Mouse (Mus musculus) kidney, adult 18-20 months (tissue): ENCODE measurements at regions not wholly inside any gene's neighbourhood (a gene's known extent, or its start where the extent isn't known, plus 50 kb on each side); places are given as distances from the start of the nearest gene placed in this dataset.

ENCODE experiments used
- DNase-seq: peaks from one replicate; pipeline ENCODE4 v3.0.0; 2021

GRCm38 (mm10) chr11:71527691-71528090 lies 222.0 kb upstream of the Wscd1 start:
- DNase-seq, result no peak

GRCm38 (mm10) chr11:71528588-71528987 lies 221.1 kb upstream of the Wscd1 start:
- no peak for DNase-seq

- DNase-seq, result no peak
These were observed 208.4 kb upstream of the Wscd1 start for GRCm38 (mm10) chr11:71541178-71541845.

GRCm38 (mm10) chr11:71557412-71557811 lies 192.3 kb upstream of the Wscd1 start:
- DNase-seq, result no peak

GRCm38 (mm10) chr11:71564831-71565230 lies 184.9 kb upstream of the Wscd1 start:
- no peak for DNase-seq

- DNase-seq, result no peak
These were observed 172.9 kb upstream of the Wscd1 start for GRCm38 (mm10) chr11:71576801-71577200.

GRCm38 (mm10) chr11:71581775-71582174 lies 167.9 kb upstream of the Wscd1 start:
- DNase-seq, result no peak

- no peak for DNase-seq
These were observed 158.7 kb upstream of the Wscd1 start for GRCm38 (mm10) chr11:71591014-71591413.

- DNase-seq, result no peak
These were observed 155.4 kb upstream of the Wscd1 start for GRCm38 (mm10) chr11:71594250-71594847.

- DNase-seq, result no peak
These were observed 152.0 kb upstream of the Wscd1 start for GRCm38 (mm10) chr11:71597709-71598108.

GRCm38 (mm10) chr11:71610782-71611181 lies 138.9 kb upstream of the Wscd1 start:
- no peak for DNase-seq

GRCm38 (mm10) chr11:71615526-71615925 lies 134.2 kb upstream of the Wscd1 start:
- no peak for DNase-seq

GRCm38 (mm10) chr11:71625501-71626191 lies 124.1 kb upstream of the Wscd1 start:
- no peak for DNase-seq

- no peak for DNase-seq
These were observed 113.6 kb upstream of the Wscd1 start for GRCm38 (mm10) chr11:71636111-71636510.

- no peak for DNase-seq
These were observed 112.9 kb upstream of the Wscd1 start for GRCm38 (mm10) chr11:71636785-71637184.

GRCm38 (mm10) chr11:71642886-71643285 lies 106.8 kb upstream of the Wscd1 start:
- no peak for DNase-seq

- no peak for DNase-seq
These were observed 97.9 kb upstream of the Wscd1 start for GRCm38 (mm10) chr11:71651756-71652380.

GRCm38 (mm10) chr11:71652381-71652775 lies 97.3 kb upstream of the Wscd1 start:
- no peak for DNase-seq

- DNase-seq, result no peak
These were observed 91.4 kb upstream of the Wscd1 start for GRCm38 (mm10) chr11:71658346-71658745.

- DNase-seq, result no peak
These were observed 79.3 kb upstream of the Wscd1 start for GRCm38 (mm10) chr11:71670111-71671050.

GRCm38 (mm10) chr11:71672171-71673050 lies 77.3 kb upstream of the Wscd1 start:
- DNase-seq, result no peak

- peak; percentile 66 for DNase-seq
These were observed 75.4 kb upstream of the Wscd1 start for GRCm38 (mm10) chr11:71674319-71674718.
